Mouse (Mus musculus) erythroid progenitor cell, adult 5-6 weeks (primary cell): ENCODE data around the gene Ubl3. TPM values are rescaled to one million over a fixed set of nuclear protein-coding genes. Genes with fewer than 3 reads are reported as not detected.

Experiments
- ATAC-seq: replicated peaks from 2 replicates; pipeline ENCODE4 v1.8.0; 2016; ENCODE audit warnings: moderate number of reproducible peaks, mild to moderate bottlenecking, moderate TSS enrichment, inconsistent platforms; ENCODE audit not compliant: poor library complexity, low FRiP score, severe bottlenecking
- total RNA-seq, 2 experiments: library from RNA; stranded (forward) in 1 of 2; stranded (reverse) in 1 of 2; fragments of 150-400 nt in 1 of 2; fragments of 186-747, 209-891 nt in 1 of 2; gene quantifications; 2 replicates each; pipeline versions ENCODE4 v1.2.3 to v1.2.4; 2015 to 2017; ENCODE audit warnings: low replicate concordance in 2 of 2

The Ubl3 gene
- total RNA-seq (2015; ENCODE audit: low replicate concordance) (13.4 and 17.7 TPM in 2 replicates), total RNA-seq (2017; ENCODE audit: low replicate concordance) (12.6 and 21.3 TPM in 2 replicates)

DNA sequence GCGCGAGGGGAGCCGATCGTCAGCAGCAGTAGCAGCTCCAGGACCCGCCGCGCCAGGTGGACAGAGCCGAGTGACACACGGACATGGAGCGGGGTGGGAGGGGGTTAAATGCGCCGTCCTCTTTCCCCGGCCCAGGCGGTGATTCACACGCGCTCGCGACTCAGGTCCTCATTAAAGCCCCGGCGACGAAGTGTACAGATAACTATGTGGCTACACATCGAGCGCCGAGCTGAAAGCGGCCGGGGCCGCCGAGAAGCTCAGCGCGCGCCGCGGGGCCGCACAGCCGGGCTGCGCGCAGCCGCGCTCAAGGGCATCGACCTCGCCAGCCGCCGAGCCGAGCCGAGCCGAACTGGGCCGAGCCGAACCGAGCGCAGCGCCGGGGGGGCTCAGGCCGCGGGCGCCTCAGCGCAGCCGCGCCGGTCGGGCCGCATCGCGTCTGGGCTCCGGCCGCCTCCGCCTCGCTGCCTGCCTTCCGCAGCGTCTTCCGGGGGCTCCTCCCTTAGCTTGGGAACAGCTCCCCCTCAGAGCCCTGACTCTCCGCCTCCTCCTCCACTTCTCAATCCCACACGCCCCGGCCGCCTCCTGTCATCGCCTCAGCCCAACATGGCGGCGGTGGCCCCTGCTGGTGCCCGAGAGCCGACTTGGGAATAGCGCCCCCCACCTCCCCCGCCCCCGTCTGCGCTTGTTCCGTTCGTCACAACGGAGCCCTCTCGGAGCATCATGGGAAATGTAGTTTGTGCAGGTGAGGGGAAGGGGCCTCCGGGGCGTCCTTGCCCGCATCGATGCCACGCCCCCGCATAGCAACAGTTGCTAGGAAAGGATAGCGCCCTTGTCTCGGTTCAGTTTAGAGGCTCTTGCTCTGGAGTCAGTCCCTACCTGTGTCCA is at the start of gene Ubl3:
Gene Ubl3 (minus strand): TSS at position 603 of the 885 bp plus-strand sequence.
- ATAC-seq: no peak

DNA sequence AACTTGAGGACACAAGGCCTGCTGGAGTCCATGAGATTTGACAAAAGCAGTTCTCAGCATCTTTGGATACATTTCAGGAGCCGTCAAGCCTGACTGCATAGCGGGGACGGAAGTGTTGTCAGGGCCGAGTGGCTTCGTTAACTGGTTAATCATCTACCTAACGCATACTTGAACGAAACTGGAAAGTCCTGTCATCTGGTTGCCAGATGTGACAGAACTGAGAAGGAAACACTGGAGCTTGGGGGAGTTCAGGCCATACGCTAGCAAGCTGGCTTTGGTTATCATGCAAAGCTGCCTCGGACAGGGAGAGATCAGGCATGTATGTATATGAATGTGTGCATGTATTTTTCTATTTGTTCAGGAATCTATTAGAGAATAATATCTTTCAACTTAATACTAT is 45.8 kb upstream of the Ubl3 start:
- no peak for ATAC-seq

DNA sequence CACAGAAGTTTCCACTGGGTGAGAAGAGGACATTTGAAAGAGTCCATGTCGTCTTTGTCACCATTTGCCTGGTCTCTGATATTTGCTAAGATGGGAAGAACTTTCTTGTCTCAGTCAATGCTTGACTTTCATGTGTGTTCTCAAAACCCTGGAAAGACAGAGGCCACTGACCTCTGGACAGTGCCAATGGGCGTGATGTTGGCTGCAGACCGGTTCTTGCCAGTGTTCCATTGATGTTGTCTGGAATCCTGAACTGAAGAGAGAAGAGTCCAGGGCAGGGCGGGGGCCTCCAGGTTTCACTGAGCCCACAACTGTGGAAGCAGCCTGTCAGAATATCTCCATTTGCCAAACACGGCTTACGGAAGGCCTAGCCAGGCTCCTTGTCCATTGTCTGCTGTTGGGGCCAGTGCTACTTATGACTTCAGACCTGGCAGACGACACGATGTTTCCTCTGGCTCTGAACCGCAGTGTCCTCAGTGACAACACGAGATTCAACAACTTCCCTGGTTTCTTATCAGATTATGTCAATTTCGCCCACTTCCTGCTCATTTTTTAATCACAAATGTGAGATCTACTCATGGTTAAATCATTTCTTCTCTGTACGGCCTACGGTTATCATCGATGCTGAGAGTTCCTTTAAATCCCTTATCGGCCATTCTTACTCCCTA is 43.6 kb upstream of the Ubl3 start:
- ATAC-seq: no peak

DNA sequence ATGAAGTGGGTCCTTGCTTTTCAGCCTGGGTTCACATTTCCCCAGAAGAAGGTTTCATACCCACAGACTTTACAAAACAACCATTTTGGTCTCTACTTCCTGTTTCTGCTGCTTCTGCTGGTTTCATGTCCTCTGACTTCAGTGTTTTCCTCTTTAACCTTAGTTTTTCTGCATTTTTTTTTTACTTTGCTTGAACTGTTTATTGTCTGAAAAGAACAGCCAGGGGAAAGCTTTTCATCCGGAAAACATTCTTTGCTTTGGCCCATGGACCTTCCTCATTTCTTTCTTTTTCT is 42.8 kb upstream of the Ubl3 start:
- no peak for ATAC-seq

DNA sequence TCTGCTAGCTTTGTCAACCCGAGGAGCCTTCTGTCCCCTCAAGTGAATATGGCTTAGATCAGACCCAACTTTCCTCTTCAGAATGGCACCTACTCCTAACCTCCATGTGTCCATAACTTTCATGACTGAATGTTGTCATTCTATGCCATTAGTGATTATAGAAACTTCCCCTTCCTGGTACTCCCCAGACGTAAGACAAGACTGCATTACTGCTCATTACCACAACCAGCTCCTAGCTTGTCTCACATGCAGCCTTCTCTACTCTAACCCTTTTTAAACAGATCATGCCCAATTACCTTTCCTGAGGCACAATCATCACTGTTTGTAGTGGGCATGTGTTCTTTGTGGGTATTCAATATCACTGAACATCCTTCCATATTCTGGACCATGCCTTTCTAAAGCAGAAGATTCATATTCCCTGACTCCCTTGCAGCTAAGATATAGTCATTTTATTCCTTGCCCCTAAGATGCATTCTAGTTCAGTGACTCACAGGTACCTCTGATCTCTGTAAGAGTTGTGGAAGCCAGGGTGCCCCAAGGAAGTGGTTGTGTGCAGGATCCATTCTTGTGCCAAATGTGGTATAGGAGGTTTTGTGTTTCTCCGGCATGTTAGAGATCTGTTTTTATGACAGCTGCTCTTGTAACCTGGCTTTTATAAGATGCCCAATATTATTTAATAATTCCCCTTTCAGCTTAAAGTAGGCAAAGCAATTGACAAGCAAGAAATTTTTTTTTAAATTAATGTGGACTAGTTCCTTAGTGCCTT is 42.3 kb upstream of the Ubl3 start:
- no peak for ATAC-seq

DNA sequence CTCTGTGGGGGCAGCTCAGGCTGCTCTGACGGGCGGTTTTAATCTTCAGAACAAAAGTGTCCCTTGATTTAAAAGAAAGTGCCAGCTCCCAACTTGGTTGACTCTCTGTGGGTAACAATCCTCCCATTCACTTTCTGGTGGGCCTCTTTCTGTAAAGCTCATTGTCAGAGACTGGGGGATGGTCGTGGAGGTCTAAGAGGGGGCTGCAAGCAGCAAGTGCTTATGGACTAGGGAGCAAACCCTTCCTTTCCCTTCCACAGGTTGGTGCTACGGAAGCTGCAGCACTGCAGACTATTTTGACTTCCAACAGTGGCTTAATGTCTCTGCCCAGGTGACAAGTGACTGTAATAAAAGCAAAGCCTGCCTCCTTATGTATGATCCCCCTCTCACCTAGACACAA is 41.0 kb upstream of the Ubl3 start:
- ATAC-seq: no peak

DNA sequence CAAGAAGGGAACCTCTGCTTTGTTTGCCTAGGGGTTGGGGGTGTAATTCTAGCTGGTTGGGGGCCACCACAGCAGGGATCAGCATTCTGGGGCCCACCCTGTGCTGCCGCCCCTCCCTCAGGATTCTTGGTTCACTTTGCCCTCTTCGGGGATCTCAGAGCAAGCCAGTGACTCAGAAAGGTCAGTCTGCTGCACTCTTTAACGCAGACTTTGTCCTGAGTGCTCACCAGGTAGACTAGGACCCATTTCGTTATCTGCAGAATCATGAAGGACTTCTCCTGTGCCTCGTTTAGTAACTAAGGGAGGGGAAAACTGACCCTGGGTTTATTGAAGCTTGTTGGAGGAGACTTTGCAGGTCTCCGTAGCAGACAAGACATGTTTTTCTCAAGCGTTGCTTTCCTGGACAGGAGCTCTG is 38.9 kb upstream of the Ubl3 start:
- no peak for ATAC-seq

DNA sequence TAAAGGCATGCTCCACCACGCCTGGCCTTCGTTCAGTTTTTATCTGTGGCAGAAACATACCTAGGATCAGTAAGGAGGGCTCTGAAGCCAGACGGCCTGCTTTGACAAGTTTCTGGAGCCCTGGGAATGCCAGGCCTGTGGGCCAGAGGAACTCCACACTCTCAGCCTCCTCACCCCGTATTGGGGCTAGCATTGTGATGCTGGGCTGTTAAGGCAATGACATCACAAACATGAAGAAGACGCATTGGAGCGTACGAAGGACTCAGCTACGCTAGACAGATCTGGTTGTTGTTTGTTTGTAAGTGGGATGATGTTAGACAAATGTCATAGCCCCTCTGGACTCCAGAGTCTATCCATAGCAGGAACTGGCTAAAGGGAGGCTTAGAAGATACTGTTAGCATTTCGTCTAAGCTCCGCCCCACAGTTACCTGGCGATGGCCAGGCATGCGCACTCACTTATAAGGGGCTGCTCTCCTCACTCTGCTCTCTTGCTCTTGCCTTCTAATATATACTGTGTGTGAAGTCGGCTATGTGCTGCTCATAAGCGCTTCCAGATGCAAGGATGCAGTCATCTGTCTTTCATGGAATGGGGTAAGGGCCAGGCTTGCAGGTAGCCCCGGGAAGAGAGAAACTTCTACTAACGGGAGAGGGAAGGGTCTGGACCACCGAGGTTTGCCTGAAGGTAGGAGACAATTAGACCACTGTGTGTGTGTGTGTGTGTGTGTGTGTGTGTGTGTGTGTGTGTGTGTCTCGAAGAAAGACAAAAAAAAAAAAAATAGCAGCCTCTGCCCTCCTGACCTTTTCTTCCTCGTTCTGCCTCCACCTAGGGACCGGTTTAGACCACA is 38.2 kb upstream of the Ubl3 start:
- ATAC-seq: no peak

DNA sequence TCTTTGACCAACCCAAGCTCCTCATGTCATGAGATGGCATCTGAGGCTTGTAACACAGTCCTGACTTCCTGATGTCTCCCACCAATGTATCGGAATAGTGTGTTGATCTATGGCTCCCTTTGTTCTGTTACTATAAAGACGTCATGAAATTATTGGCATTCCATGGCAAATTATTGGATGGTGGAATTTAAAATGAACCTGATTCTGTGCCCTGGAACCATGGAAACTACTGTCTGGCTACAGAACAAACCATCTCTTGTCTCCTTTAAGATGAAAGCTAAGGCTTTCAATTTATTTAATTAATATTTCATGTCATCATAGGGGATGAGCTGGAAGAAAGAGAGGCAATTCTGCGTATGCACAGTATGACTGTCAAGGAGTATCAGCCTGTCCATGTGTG is 36.4 kb upstream of the Ubl3 start:
- ATAC-seq: no peak

DNA sequence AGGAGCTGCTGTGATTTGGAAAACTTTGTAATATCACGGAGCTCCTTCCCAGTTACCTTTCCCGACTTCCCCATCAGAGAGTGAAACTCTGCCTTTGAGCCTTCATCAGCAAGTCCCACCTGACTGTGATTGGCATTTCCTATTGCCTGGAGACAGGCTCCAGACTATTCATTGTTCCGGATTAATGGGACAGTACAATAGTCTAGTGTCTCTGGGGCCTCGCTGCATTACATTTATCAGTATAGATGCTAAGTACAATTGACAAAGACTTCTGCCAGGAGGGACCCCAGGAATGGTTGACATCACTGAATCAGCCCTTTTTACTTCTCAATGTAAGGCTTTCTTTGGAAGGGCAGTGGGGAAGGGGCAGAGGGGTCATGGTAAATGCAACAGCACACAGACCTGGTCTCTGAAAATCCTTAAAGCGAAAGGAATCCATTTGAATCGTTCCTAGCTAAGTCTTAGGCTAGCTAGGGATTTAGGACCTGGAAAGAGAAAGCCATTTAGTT is 35.6 kb upstream of the Ubl3 start:
- no peak for ATAC-seq

DNA sequence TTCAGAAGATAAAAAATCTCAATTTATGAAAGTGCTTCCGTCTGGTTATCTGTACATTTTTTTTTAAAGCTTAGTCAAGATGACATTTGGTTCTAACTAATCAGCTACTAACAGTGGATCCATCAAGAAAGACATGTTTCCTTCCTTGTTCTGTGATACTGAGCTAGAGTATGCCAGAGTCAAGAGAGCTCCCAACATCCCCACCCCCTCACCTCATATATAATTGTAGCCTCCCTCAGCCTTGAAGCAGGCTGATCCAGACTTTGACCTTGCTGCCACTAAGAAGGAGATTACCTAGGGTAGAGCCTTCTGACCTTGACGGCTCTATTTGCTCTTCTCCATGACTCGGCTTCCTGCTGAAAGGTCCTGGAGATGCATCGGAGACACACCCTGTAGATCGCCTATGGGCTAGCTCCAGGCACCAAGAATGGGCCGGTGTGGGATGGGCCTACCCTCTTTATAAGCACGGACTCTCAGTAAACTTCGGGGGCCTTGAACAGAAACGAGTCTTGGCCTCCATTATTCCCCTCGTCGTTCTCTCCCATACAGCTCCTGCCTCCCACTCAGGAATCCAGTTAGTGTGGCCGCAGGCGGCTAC is 27.9 kb upstream of the Ubl3 start:
- ATAC-seq: no peak

DNA sequence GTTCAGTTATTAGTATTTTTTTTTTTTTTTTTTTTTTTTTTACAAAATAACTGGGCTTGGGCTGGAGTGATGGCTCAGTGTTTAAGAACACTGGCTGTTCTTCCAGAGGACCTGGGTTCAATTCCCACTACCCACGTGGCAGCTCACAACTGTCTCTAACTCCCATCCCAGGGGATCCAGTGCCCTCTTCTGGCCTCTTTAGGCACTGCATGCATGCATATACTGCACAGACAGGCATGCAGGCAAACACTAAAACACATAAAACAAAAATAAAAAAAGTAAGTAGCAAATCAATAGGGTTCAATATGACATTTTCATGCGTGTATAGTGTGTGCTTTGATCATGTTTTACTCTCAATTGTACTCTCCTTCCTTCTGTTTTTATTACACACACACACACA is 26.6 kb upstream of the Ubl3 start:
- no peak for ATAC-seq

DNA sequence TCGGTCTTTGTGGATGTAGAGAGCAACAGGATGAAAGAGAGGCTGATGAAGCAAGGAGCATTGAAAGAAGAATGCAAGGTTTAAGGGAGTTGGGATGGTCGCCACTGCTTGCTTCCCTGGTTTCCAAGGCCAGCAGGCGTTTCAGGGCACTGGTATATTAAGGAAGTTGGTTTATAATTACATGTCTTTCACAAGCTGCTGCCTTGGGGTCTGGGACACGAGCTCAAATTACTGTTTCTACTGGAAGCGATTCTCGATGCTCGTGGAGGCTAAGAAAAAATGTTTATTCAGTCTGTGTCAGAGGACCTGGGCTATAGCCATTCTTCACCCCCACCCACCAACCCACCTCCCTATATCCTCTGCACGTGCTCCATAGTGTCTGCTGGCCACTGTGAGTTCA is 25.8 kb upstream of the Ubl3 start:
- ATAC-seq: no peak

DNA sequence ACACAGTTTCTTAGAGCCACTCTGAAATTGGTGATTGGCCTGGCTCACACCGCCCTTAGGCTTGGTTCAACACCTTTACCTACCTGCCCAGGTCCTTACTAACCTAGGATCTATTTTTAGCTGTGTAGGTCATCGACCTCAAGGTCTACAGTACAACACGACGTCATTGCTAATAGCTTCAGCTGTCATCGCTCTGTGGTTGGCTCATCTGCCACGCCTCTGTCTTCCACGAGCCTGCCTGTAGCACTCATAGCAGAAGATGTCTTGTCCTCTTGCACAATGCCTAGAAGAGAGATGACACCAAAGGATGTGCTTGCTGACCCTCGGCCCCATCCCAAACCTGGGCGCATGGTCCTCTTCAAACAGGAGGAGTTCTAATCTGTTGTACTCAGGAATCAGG is 24.7 kb upstream of the Ubl3 start:
- ATAC-seq: no peak

DNA sequence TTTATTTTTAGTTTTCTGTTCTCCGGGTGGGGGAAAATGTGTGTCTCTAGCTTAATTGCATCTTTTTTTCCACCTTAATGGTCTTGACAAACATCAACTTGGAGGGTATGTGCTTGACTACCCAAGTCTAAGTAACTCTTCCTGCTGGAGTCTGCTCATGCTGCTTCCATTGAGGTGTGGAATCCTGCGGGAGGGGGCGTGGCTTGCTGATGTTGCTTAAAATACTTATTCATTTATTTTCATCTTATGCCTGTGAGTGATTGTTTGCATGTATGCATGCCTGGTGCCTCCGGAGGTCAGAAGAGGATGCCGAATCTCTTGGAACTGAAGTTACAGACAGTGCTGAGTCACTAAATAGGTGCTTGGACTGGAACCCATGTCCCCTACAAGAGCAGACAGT is 22.6 kb upstream of the Ubl3 start:
- no peak for ATAC-seq

DNA sequence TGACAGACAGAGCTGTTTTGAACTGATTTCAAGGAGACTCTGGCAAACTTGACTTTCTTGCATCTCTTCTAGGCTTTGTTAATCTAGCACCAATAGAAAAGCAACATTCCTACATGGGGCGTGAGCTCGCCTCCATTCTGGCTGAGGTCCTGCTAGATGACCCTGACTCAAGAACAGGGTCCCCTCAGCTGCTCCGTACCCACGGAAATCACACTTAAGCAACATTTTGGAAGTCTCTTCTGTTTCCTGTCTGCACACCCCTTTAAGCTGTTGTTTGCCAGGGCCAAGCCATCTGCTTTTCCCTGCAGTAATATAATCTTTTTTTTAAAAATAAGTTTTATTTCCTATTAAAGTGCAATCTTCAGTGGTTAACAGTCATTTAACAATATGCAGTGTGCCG is 20.1 kb upstream of the Ubl3 start:
- no peak for ATAC-seq

DNA sequence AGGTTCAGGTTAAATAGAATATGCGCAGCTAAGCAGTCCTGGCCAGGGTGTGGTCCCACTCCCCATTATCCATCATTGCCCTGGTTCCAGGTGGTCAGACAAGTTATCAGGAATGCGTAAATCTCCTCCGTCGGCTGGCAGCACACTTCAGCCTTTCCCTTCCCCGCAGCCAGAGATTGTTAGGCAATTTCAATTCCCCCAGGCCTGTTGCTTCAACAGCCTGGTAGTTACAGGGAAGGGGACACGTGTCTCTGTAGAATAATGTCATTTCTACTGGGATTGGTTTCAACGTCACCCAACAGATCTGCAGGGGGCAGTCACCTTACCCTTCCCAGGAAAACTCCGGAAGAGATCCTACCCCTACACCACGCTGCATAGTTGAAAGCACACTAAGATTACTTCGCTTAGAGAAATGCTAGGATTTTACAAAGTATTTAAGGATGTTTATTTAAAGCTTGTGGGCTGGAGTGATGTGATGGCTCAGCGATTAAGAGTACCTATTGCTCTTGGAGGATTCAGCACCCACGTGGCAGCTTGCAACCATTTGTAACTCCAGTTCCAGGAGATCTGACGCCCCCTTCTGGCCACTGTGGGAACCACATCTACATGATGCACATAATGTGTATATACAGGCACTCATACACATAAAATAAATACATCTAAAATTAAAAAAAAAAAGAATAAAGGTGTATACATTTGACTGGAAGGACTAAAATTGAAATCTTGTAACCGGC is 18.1 kb upstream of the Ubl3 start:
- ATAC-seq: no peak

DNA sequence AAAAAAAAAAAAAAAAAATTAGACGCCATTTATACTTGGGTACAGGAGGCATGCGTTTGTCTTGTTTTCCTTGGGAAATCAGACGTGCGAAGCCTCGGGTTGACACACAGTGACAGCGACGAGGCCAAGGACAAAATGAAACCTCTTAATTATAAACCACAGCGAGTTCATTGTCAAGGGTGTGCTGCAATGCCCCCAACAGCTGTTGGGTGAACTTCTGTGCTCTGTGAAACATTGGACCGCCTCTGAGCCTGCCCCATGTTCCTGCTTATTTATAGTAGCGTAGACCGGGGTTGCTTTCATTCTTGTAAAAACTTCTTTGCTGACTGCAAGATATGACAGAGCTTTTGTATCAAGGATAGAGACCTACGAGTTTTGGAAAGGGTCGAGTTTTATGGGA is 16.9 kb upstream of the Ubl3 start:
- no peak for ATAC-seq

DNA sequence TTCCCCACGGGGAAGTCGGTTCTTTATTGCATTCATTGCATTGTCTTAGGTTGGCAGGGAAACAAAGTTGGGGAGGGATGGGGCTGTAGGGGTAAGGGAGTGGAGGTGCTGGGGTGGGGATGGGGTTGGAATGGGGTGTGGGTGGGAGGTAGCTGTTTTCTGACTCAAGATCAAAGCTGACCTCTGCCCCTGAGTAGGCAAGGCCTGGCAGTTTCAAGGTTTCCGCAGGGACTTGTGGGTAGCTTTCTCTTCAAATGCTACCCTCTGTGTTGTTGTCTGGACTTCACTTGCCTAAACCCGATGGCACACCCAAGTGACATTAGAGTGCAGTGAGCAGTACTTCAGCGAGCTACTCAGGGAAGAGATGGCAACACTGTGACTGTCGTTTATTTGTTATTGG is 13.0 kb upstream of the Ubl3 start:
- no peak for ATAC-seq
